Mouse (Mus musculus) ES-E14 (cell line): ENCODE measurements around the gene Cadm1. TPM values are rescaled to one million over a fixed set of nuclear protein-coding genes. Genes with fewer than 3 reads are reported as not detected.

Source experiments
- DNase-seq: peaks from one replicate; pipeline ENCODE4 v3.0.0-alpha.2; 2013; ENCODE audit warnings: low read depth, low spot score
- H3K27ac ChIP-seq: 2 replicates; pipeline ENCODE4 v1.5.1; 2012; ENCODE audit warnings: low read depth, mild to moderate bottlenecking, low read length, moderate library complexity, mixed read lengths; ENCODE audit not compliant: poor library complexity, insufficient read depth, severe bottlenecking
- H3K36me3 ChIP-seq: 2 replicates; pipeline ENCODE4 v1.6.1; 2012; ENCODE audit warnings: mild to moderate bottlenecking, low read length, moderate library complexity, mixed read lengths; ENCODE audit not compliant: control insufficient read depth, poor library complexity, insufficient read depth, severe bottlenecking
- H3K4me1 ChIP-seq, 2 experiments: fragments of 150-350 bp in 1 of 2; sonication (generic) in 1 of 2; 2 replicates each; pipeline ENCODE4 v1.6.1; 2012; ENCODE audit warnings: low read length in 2 of 2, mild to moderate bottlenecking in 1 of 2, mixed read lengths in 1 of 2; ENCODE audit not compliant: control insufficient read depth in 2 of 2, insufficient read depth in 2 of 2, poor library complexity in 1 of 2
- H3K4me3 ChIP-seq, 2 experiments: fragments of 150-350 bp in 1 of 2; sonication (generic) in 1 of 2; 2 replicates each; pipeline ENCODE4 v1.5.1; 2012; ENCODE audit warnings: low read length in 2 of 2, low read depth in 1 of 2, mild to moderate bottlenecking in 1 of 2, mixed read lengths in 1 of 2; ENCODE audit not compliant: insufficient read depth in 1 of 2, poor library complexity in 1 of 2, severe bottlenecking in 1 of 2
- H3K9ac ChIP-seq: 2 replicates; pipeline ENCODE4 v1.6.1; 2012; ENCODE audit warnings: low read depth, mild to moderate bottlenecking, low read length, mixed read lengths; ENCODE audit not compliant: poor library complexity, insufficient read depth, severe bottlenecking
- H3K9me3 ChIP-seq: fragments of 150-350 bp; sonication (generic); 2 replicates; pipeline ENCODE4 v1.6.1; 2012; ENCODE audit warnings: low read depth, mild to moderate bottlenecking, low read length; ENCODE audit not compliant: control insufficient read depth, insufficient read depth
- CHD2 ChIP-seq: IDR thresholded peaks from 2 replicates; pipeline ENCODE4 v1.6.1; 2014; ENCODE audit warnings: mild to moderate bottlenecking, low read depth, low read length, inconsistent platforms
- HCFC1 ChIP-seq: IDR thresholded peaks from 2 replicates; pipeline ENCODE4 v1.6.1; 2012; ENCODE audit warnings: low read length, inconsistent platforms, borderline replicate concordance; ENCODE audit not compliant: insufficient read depth
- MAFK ChIP-seq: IDR thresholded peaks from 2 replicates; pipeline ENCODE4 v1.6.1; 2014; ENCODE audit warnings: mild to moderate bottlenecking, low read depth, low read length, inconsistent platforms; ENCODE audit not compliant: insufficient read depth
- ZC3H11A ChIP-seq: IDR thresholded peaks from 2 replicates; pipeline ENCODE4 v1.6.1; 2012; ENCODE audit warnings: low read depth, mild to moderate bottlenecking, inconsistent platforms, low read length, borderline replicate concordance
- ZNF384 ChIP-seq: IDR thresholded peaks from 2 replicates; pipeline ENCODE4 v1.6.1; 2012; ENCODE audit warnings: low read depth, low read length, inconsistent platforms
- in situ Hi-C, 2 experiments: fragments of 600-800 bp; cut with MboI; formaldehyde crosslinking; loops; one replicate each; pipeline ENCODE4 v1.15.1; 2025; ENCODE audit warnings: low sequenced_read_pairs in 2 of 2, inconsistent platforms in 1 of 2; ENCODE audit not compliant: unreplicated experiment in 2 of 2
- total RNA-seq: library from RNA; depleted of rRNA; stranded (reverse); fragments of 300-350 nt; gene quantifications from 2 replicates; pipeline ENCODE4 v1.2.3, GENCODE M21; 2012

Cadm1 gene
- total RNA-seq, 1 experiment, result 78.7 TPM

- H3K36me3 ChIP-seq, result no peaks in the 10 kb centered on the region
- DNase-seq, result no peak
- no peaks in the 10 kb centered on the region for H3K9me3 ChIP-seq
- H3K9ac ChIP-seq, result no peak overlapping the region
- H3K4me3 ChIP-seq, result no peak overlapping the region
- no peak overlapping the region for H3K27ac ChIP-seq
- H3K4me1 ChIP-seq, result no peaks in the 10 kb centered on the region
- TF ChIP-seq MAFK, result no peak
- no peak for TF ChIP-seq ZC3H11A
- TF ChIP-seq ZNF384, result no peak
- TF ChIP-seq HCFC1, result no peak
- TF ChIP-seq CHD2, result no peak
- in situ Hi-C loops, result no loop called here
Measured at GRCm38 (mm10) chr9:47861783-47862182, 331.8 kb downstream of the Cadm1 start.

- Histone ChIP-seq H3K4me1 (no peaks in the 10 kb centered on the region), H3K36me3 (no peaks in the 10 kb centered on the region), H3K9me3 (no peaks in the 10 kb centered on the region), H3K4me3 (no peak overlapping the region), H3K27ac (no peak overlapping the region), H3K9ac (no peak overlapping the region)
- TF ChIP-seq ZC3H11A (no peak), CHD2 (no peak), ZNF384 (no peak), MAFK (no peak), HCFC1 (no peak)
- no peak for DNase-seq
- in situ Hi-C loops, result no loop called here
Measured at GRCm38 (mm10) chr9:47866001-47866400, 336.0 kb downstream of the Cadm1 start.

GRCm38 (mm10) chr9:47867474-47867873 is 337.5 kb downstream of the Cadm1 start:
- in situ Hi-C loops, result no loop called here
- no peak for TF ChIP-seq MAFK
- TF ChIP-seq ZNF384, result no peak

GRCm38 (mm10) chr9:47869661-47870060 is 339.7 kb downstream of the Cadm1 start:
- no peaks in the 10 kb centered on the region for H3K36me3 ChIP-seq

More at GRCm38 (mm10) chr9:47867474-47867873, 337.5 kb downstream of the Cadm1 start:
- no peaks in the 10 kb centered on the region for H3K36me3 ChIP-seq
- no peak overlapping the region for H3K9ac ChIP-seq
- H3K27ac ChIP-seq, result no peak overlapping the region
- H3K9me3 ChIP-seq, result no peaks in the 10 kb centered on the region
- H3K4me3 ChIP-seq, result no peak overlapping the region
- H3K4me1 ChIP-seq, result no peaks in the 10 kb centered on the region
- no peak for DNase-seq

GRCm38 (mm10) chr9:47876557-47877206 is 346.7 kb downstream of the Cadm1 start:
- Histone ChIP-seq H3K27ac (no peak overlapping the region), H3K4me1 (no peaks in the 10 kb centered on the region), H3K4me3 (no peak overlapping the region), H3K9ac (no peak overlapping the region), H3K36me3 (no peaks in the 10 kb centered on the region), H3K9me3 (no peaks in the 10 kb centered on the region)
- DNase-seq, result no peak
- TF ChIP-seq ZNF384, result no peak
- no peak for TF ChIP-seq MAFK
- TF ChIP-seq HCFC1, result no peak
- TF ChIP-seq CHD2, result no peak
- no peak for TF ChIP-seq ZC3H11A
- in situ Hi-C loops, result no loop called here

More at GRCm38 (mm10) chr9:47869661-47870060, 339.7 kb downstream of the Cadm1 start:
- TF ChIP-seq HCFC1, result no peak
- Histone ChIP-seq H3K27ac (no peak overlapping the region), H3K9ac (no peak overlapping the region), H3K4me1 (no peaks in the 10 kb centered on the region), H3K4me3 (no peak overlapping the region), H3K9me3 (no peaks in the 10 kb centered on the region)
- DNase-seq, result no peak
- in situ Hi-C loops, result no loop called here
